Mouse (Mus musculus): Measurements from ENCODE around the gene Zbtb7b. TPM values are rescaled to one million over a fixed set of nuclear protein-coding genes. Genes with fewer than 3 reads are reported as not detected.

The Zbtb7b gene
- total and polyA plus RNA-seq, 2 experiments from 2014 or later = 2.4 to 18.4 TPM

- Histone ChIP-seq H3K4me1 (ENCODE audit: control insufficient read depth, insufficient read depth) (peaks cover 12% of the 10 kb centered on the region; the same call in 1 of the 2 replicates), H3K9ac (replicated peaks; ENCODE audit: low read depth, low read length) (peak overlapping the region; percentile 50), H3K9me3 (replicated peaks; ENCODE audit: control insufficient read depth, low read length) (no peaks in the 10 kb centered on the region), H3K27ac (ENCODE audit: low read depth) (peak overlapping the region; percentile 63; the same call in 1 of the 2 replicates), H3K27me3 (ENCODE audit: control insufficient read depth, insufficient read depth, low read length) (no peaks in the 10 kb centered on the region), H3K4me3 (ENCODE audit: low read depth, low read length) (peak overlapping the region; percentile 80), H3K4me2 (ENCODE audit: low read depth, low read length) (peak overlapping the region; percentile 85), H3K36me3 (replicated peaks; ENCODE audit: control insufficient read depth, insufficient read depth, low read length) (peaks cover 25% of the 10 kb centered on the region)
- ATAC-seq (ENCODE audit: insufficient read depth, low read depth) (peak; percentile 1; the same call in 1 of the 2 replicates), DNase-seq (ENCODE audit: low spot score) (no peak)
- WGBS = under 1% methylated on average over 20 of the region's 20 CpGs
- TF ChIP-seq CTCF (IDR thresholded peaks at IDR 0.05; ENCODE audit: low read depth) (no peak), EP300 (IDR thresholded peaks at IDR 0.05; ENCODE audit: low read depth) (no peak)
Observed at GRCm38 (mm10) chr3:89417840-89418169, 23.2 kb upstream of the Zbtb7b start.

GRCm38 (mm10) chr3:89417131-89417530, 22.6 kb upstream of the Zbtb7b start:
- WGBS = 21% methylated on average over 2 of the region's 2 CpGs
- TF ChIP-seq CTCF (IDR thresholded peaks at IDR 0.05; ENCODE audit: low read depth) (no peak), EP300 (IDR thresholded peaks at IDR 0.05; ENCODE audit: low read depth) (no peak)
- DNase-seq (ENCODE audit: low spot score) = no peak
- Histone ChIP-seq H3K36me3 (replicated peaks; ENCODE audit: control insufficient read depth, insufficient read depth, low read length) (peaks cover 25% of the 10 kb centered on the region), H3K27me3 (ENCODE audit: control insufficient read depth, insufficient read depth, low read length) (no peaks in the 10 kb centered on the region), H3K4me1 (ENCODE audit: control insufficient read depth, insufficient read depth) (peaks cover 12% of the 10 kb centered on the region; the same call in 1 of the 2 replicates), H3K9me3 (replicated peaks; ENCODE audit: control insufficient read depth, low read length) (no peaks in the 10 kb centered on the region), H3K9ac (replicated peaks; ENCODE audit: low read depth, low read length) (peak overlapping the region; percentile 50), H3K4me2 (ENCODE audit: low read depth, low read length) (peak overlapping the region; percentile 85), H3K27ac (ENCODE audit: low read depth) (peak overlapping the region; percentile 63; the same call in 1 of the 2 replicates), H3K4me3 (ENCODE audit: low read depth, low read length) (peak overlapping the region; percentile 80)
- ATAC-seq (ENCODE audit: insufficient read depth, low read depth) = no peak

- Histone ChIP-seq H3K27me3 (ENCODE audit: control insufficient read depth, insufficient read depth, low read length) (no peaks in the 10 kb centered on the region), H3K9ac (replicated peaks; ENCODE audit: low read depth, low read length) (no peak overlapping the region), H3K27ac (ENCODE audit: low read depth) (no peak overlapping the region), H3K9me3 (replicated peaks; ENCODE audit: control insufficient read depth, low read length) (no peaks in the 10 kb centered on the region), H3K4me1 (ENCODE audit: control insufficient read depth, insufficient read depth) (peaks cover 9% of the 10 kb centered on the region), H3K4me2 (ENCODE audit: low read depth, low read length) (no peak overlapping the region), H3K36me3 (replicated peaks; ENCODE audit: control insufficient read depth, insufficient read depth, low read length) (peaks cover 25% of the 10 kb centered on the region), H3K4me3 (ENCODE audit: low read depth, low read length) (no peak overlapping the region)
- 95% methylated on average over 8 of the region's 8 CpGs for WGBS
- ATAC-seq (ENCODE audit: insufficient read depth, low read depth) (no peak), DNase-seq (ENCODE audit: low spot score) (no peak)
- no peak for TF ChIP-seq CTCF (IDR thresholded peaks at IDR 0.05; ENCODE audit: low read depth)
- TF ChIP-seq EP300 (IDR thresholded peaks at IDR 0.05; ENCODE audit: low read depth) = no peak
Observed at GRCm38 (mm10) chr3:89416158-89416557, 21.6 kb upstream of the Zbtb7b start.

GRCm38 (mm10) chr3:89411490-89412393, 17.2 kb upstream of the Zbtb7b start, which contains the start of gene Flad1:
Gene Flad1, minus strand, starts transcription at chr3:89411870.
- H3K27me3 ChIP-seq (ENCODE audit: control insufficient read depth, insufficient read depth, low read length) = no peaks in the 10 kb centered on the region
- TF ChIP-seq EP300 (IDR thresholded peaks at IDR 0.05; ENCODE audit: low read depth) (peak; percentile 97), CTCF (IDR thresholded peaks at IDR 0.05; ENCODE audit: low read depth) (no peak)
- WGBS = 4% methylated on average over 28 of the region's 28 CpGs
- DNase-seq (ENCODE audit: low spot score) = peak; percentile 97
- peak within 1 kb of the TSS; percentile 67 for H3K4me3 ChIP-seq (ENCODE audit: low read depth, low read length)
- H3K9ac ChIP-seq (replicated peaks; ENCODE audit: low read depth, low read length) = peak within 1 kb of the TSS; percentile 55
- H3K36me3 ChIP-seq (replicated peaks; ENCODE audit: control insufficient read depth, insufficient read depth, low read length) = peaks cover 30% of the 10 kb centered on the region
- no peaks in the 10 kb centered on the region for H3K9me3 ChIP-seq (replicated peaks; ENCODE audit: control insufficient read depth, low read length)
- H3K4me1 ChIP-seq (ENCODE audit: control insufficient read depth, insufficient read depth) = peaks cover 8% of the 10 kb centered on the region
- H3K27ac ChIP-seq (ENCODE audit: low read depth) = peak within 1 kb of the TSS; percentile 59
- peak; percentile 99 for ATAC-seq (ENCODE audit: insufficient read depth, low read depth)
- peak within 1 kb of the TSS; percentile 77 for H3K4me2 ChIP-seq (ENCODE audit: low read depth, low read length)

GRCm38 (mm10) chr3:89410864-89411263, 16.3 kb upstream of the Zbtb7b start:
- Histone ChIP-seq H3K9ac (replicated peaks; ENCODE audit: low read depth, low read length) (peak overlapping the region; percentile 55), H3K4me3 (ENCODE audit: low read depth, low read length) (peak overlapping the region; percentile 67), H3K4me2 (ENCODE audit: low read depth, low read length) (peak overlapping the region; percentile 77), H3K36me3 (replicated peaks; ENCODE audit: control insufficient read depth, insufficient read depth, low read length) (peaks cover 26% of the 10 kb centered on the region), H3K27ac (ENCODE audit: low read depth) (peak overlapping the region; percentile 59), H3K27me3 (ENCODE audit: control insufficient read depth, insufficient read depth, low read length) (no peaks in the 10 kb centered on the region), H3K4me1 (ENCODE audit: control insufficient read depth, insufficient read depth) (peaks cover 8% of the 10 kb centered on the region), H3K9me3 (replicated peaks; ENCODE audit: control insufficient read depth, low read length) (no peaks in the 10 kb centered on the region)
- DNase-seq (ENCODE audit: low spot score) = no peak
- TF ChIP-seq EP300 (IDR thresholded peaks at IDR 0.05; ENCODE audit: low read depth) (no peak), CTCF (IDR thresholded peaks at IDR 0.05; ENCODE audit: low read depth) (no peak)
- 69% methylated on average over 10 of the region's 10 CpGs for WGBS
- ATAC-seq (ENCODE audit: insufficient read depth, low read depth) = no peak
